Mouse (Mus musculus): ENCODE results near the gene Pdxk. TPM values are rescaled to one million over a fixed set of nuclear protein-coding genes. Genes with fewer than 3 reads are reported as not detected.

Pdxk gene
- polyA plus RNA-seq, 1 experiment from 2014 or later, result 13.2 TPM

DNA sequence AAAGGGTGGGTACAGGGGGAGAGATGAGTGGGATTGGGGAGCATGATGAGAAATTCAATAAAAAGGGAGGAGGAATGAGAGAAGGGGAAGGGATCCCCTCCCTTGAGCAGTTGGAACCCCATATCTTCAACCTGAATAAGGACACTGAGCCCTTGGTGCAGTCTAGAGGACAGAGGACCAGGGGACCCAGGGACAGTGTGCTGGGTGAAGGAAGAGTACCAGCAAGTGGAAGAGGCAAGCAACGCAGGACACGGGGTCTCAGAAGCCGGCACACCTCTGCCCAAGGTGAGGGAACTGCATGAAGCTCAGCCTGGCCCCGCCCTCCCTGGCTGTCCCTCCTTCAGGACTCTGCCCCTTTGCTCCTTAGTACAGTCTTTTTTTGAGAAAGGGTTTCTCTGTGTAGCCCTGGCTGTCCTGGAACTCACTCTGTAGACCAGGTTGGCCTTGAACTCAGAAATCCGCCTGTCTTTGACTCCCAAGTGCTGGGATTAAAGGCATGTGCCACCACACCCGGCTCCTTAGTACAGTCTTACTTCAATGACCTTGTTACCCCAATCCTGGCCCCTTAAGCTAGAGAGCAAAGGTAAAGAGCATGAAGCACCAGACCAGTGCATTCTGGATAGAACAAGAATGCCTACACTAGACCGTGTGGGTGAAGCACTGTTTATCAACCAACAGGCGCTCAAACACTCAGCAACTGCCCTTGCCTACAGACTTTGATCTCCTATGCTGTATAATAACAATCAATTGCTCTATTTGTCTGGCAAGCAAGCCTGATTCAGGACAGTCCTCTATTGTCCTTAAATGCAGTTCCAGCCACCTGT, 1.6 kb downstream of the Pdxk start:
- Histone ChIP-seq H3K4me1 (ENCODE audit: control insufficient read depth, insufficient read depth, low read length) (peaks cover 9% of the 10 kb centered on the region), H3K36me3 (ENCODE audit: control insufficient read depth, insufficient read depth, low read length) (no peaks in the 10 kb centered on the region), H3K4me3 (ENCODE audit: low read length) (peak overlapping the region; percentile 68), H3K27ac (ENCODE audit: low read depth, low read length) (no peak overlapping the region), H3K9me3 (ENCODE audit: control insufficient read depth, low read length) (no peaks in the 10 kb centered on the region), H3K9ac (ENCODE audit: low read depth, low read length) (no peak overlapping the region), H3K27me3 (ENCODE audit: control insufficient read depth, insufficient read depth, low read length) (no peaks in the 10 kb centered on the region), H3K4me2 (replicated peaks; ENCODE audit: low read depth, low read length) (peak overlapping the region; percentile 99; the same call in 1 of the 2 replicates)
- 82% methylated on average over 8 of the region's 8 CpGs for WGBS
- no peak for ATAC-seq (ENCODE audit: low FRiP score, low TSS enrichment)

DNA sequence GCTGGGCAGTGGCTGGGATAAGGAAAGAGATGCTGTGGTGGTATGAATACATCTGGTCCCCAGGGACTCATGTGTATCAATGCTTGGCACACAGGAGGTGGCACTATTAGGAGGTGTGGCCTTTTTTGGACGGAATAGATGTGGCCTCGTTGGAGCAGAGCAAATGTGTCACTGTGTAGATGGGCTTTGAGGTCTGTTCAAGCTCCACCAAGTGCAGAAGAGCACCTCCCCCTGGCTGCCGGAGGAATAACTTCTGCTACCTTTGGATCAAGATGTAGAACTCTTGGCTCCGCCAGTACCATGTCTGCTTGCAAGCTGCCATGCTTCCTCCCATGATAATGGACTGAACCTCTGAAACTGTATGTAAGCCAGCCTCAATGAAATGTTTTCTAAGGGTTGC, 3.0 kb downstream of the Pdxk start:
- no peak overlapping the region for H3K27ac ChIP-seq (ENCODE audit: low read depth, low read length)
- H3K9ac ChIP-seq (ENCODE audit: low read depth, low read length), result no peak overlapping the region
- no peaks in the 10 kb centered on the region for H3K36me3 ChIP-seq (ENCODE audit: control insufficient read depth, insufficient read depth, low read length)
- no peak overlapping the region for H3K4me3 ChIP-seq (ENCODE audit: low read length)
- no peak overlapping the region for H3K4me2 ChIP-seq (replicated peaks; ENCODE audit: low read depth, low read length)
- H3K27me3 ChIP-seq (ENCODE audit: control insufficient read depth, insufficient read depth, low read length), result no peaks in the 10 kb centered on the region
- peaks cover 13% of the 10 kb centered on the region for H3K4me1 ChIP-seq (ENCODE audit: control insufficient read depth, insufficient read depth, low read length)
- 82% methylated on average over 4 of the region's 4 CpGs for WGBS
- no peaks in the 10 kb centered on the region for H3K9me3 ChIP-seq (ENCODE audit: control insufficient read depth, low read length)
- ATAC-seq (ENCODE audit: low FRiP score, low TSS enrichment), result no peak

DNA sequence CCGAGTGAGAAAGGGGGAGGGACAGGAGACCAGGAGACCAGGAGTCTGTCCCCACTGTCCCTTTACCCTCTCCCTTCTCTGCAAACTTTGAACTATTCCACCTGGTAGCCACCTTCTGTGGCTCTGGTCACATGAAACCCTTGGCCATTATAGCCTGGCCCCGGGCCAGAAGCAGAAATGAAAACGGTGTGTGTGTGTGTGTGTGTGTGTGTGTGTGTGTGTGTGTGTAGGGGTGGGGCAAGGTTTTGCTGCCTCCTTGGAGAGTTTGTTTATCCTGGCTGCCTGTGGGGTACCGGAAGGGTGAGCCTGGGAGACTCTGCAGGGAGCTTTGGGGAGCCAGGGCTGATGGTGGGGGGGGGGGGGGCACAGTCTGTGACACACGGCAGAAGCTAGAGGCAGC, 4.3 kb downstream of the Pdxk start:
- Histone ChIP-seq H3K4me2 (replicated peaks; ENCODE audit: low read depth, low read length) (no peak overlapping the region), H3K4me3 (ENCODE audit: low read length) (no peak overlapping the region), H3K27me3 (ENCODE audit: control insufficient read depth, insufficient read depth, low read length) (no peaks in the 10 kb centered on the region), H3K36me3 (ENCODE audit: control insufficient read depth, insufficient read depth, low read length) (no peaks in the 10 kb centered on the region), H3K9ac (ENCODE audit: low read depth, low read length) (no peak overlapping the region), H3K27ac (ENCODE audit: low read depth, low read length) (no peak overlapping the region), H3K4me1 (ENCODE audit: control insufficient read depth, insufficient read depth, low read length) (peaks cover 13% of the 10 kb centered on the region), H3K9me3 (ENCODE audit: control insufficient read depth, low read length) (no peaks in the 10 kb centered on the region)
- no peak for ATAC-seq (ENCODE audit: low FRiP score, low TSS enrichment)
- WGBS, result 31% methylated on average over 5 of the region's 5 CpGs

DNA sequence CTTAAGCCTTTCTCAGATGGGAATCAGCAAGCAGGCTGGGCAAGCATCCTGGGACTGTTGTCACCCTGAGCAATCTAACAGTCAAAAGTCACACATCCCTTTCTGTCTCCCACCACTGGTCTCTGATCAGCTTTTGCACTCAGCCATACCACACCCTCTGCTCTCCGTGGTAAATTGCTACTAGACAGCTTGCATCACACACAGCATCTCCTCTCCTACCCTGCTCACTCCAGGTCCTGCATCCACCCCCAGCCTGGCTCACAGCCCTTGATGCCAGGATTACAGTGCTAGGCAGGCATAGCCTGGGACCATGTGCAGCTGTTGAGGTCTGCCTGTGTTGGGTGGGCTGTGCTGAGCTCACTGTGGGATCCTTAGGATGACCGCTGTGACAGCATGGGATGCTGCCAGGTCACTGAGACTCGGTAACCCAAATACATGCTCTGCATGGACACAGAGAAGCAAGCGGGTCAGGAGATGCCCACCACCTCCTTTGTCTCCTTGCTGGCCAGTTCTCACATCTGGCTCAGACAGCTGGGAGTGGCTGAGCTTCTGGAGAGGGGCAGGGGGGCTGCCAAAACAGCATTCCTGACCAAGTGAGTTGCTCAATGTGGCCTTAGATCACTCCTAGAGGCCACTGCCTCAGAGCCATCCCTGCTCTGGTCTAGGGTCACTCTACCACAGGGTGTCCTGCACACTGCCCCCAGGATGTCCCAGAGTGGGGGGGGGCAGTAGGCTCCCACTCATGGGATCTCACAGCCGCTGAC, 6.2 kb downstream of the Pdxk start:
- no peaks in the 10 kb centered on the region for H3K36me3 ChIP-seq (ENCODE audit: control insufficient read depth, insufficient read depth, low read length)
- H3K27me3 ChIP-seq (ENCODE audit: control insufficient read depth, insufficient read depth, low read length), result no peaks in the 10 kb centered on the region
- no peaks in the 10 kb centered on the region for H3K9me3 ChIP-seq (ENCODE audit: control insufficient read depth, low read length)
- no peak for ATAC-seq (ENCODE audit: low FRiP score, low TSS enrichment)
- H3K4me2 ChIP-seq (replicated peaks; ENCODE audit: low read depth, low read length), result no peak overlapping the region
- H3K4me3 ChIP-seq (ENCODE audit: low read length), result no peak overlapping the region
- 78% methylated on average over 5 of the region's 5 CpGs for WGBS
- H3K9ac ChIP-seq (ENCODE audit: low read depth, low read length), result no peak overlapping the region
- H3K4me1 ChIP-seq (ENCODE audit: control insufficient read depth, insufficient read depth, low read length), result peaks cover 4% of the 10 kb centered on the region; the same call in 1 of the 2 replicates
- H3K27ac ChIP-seq (ENCODE audit: low read depth, low read length), result 0 out of 2 replicates have a peak overlapping the region, but pooled peaks have one; percentile 7

DNA sequence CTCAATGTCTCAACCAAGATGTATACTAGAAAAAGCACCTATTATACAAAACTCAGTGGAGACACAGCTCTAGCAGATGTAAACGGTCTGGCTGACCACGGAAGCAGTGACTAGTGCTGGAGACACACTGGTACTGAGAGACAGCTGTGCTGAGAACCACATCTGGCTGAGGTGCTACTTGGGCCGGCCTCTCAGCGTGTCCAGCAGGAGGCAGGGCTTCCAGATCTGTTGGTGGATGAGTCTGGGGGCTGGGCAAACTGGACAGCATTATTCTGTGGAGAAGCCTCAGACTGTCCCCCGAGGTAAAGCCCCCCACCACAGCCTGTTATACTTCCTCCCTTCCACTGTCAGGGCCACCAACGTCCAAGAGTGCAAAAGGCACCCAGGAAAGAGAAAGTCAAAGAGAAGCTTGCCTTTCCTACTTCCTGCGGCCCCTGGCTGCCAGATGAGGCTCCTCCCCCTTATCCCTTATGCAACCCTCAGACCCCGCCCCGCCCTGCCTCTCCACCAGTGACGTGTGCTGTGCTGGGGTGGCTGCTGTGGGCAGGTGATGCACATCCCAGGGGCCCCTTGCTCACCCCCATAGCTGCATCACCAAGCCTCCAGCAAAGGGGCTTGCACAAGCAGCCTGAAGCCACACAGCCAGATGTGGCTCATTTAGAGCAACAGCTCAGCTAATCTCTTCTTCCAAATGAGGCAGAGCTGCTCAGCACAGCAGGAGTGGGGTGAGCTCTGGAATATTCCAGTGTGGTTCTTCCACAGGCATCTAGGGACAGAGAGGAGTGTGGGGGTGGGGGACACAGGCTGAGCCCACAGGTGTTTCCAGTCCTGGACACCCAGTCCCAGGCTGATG, 7.1 kb downstream of the Pdxk start:
- Histone ChIP-seq H3K9ac (ENCODE audit: low read depth, low read length) (no peak overlapping the region), H3K4me2 (replicated peaks; ENCODE audit: low read depth, low read length) (no peak overlapping the region), H3K4me1 (ENCODE audit: control insufficient read depth, insufficient read depth, low read length) (peaks cover 4% of the 10 kb centered on the region; the same call in 1 of the 2 replicates), H3K4me3 (ENCODE audit: low read length) (no peak overlapping the region), H3K27me3 (ENCODE audit: control insufficient read depth, insufficient read depth, low read length) (no peaks in the 10 kb centered on the region), H3K9me3 (ENCODE audit: control insufficient read depth, low read length) (no peaks in the 10 kb centered on the region), H3K36me3 (ENCODE audit: control insufficient read depth, insufficient read depth, low read length) (no peaks in the 10 kb centered on the region), H3K27ac (ENCODE audit: low read depth, low read length) (no peak overlapping the region)
- peak; percentile 63 for ATAC-seq (ENCODE audit: low FRiP score, low TSS enrichment)
- WGBS, result 22% methylated on average over 10 of the region's 10 CpGs

DNA sequence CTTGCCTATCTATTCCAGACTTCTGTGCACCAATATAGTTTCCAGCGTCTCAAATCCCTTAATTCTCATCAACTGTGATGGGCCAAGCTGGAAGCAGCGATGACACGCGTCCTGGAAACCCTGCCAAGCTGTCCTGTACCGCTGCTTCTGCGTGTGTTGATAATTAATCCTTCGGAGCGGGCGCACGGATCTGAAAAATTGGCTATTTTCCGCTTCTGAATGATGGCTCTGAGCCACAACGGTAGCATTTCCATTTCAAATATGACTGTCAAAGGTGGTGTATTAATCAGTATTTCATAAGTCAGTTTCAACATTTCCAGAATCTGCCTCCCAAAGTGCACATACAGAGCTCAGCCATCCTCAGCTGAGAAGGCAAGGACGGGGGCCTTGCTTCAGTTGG, 8.1 kb downstream of the Pdxk start:
- Histone ChIP-seq H3K36me3 (ENCODE audit: control insufficient read depth, insufficient read depth, low read length) (no peaks in the 10 kb centered on the region), H3K9ac (ENCODE audit: low read depth, low read length) (no peak overlapping the region), H3K27ac (ENCODE audit: low read depth, low read length) (no peak overlapping the region), H3K4me1 (ENCODE audit: control insufficient read depth, insufficient read depth, low read length) (peaks cover 4% of the 10 kb centered on the region; the same call in 1 of the 2 replicates), H3K4me3 (ENCODE audit: low read length) (no peak overlapping the region), H3K9me3 (ENCODE audit: control insufficient read depth, low read length) (no peaks in the 10 kb centered on the region), H3K27me3 (ENCODE audit: control insufficient read depth, insufficient read depth, low read length) (no peaks in the 10 kb centered on the region), H3K4me2 (replicated peaks; ENCODE audit: low read depth, low read length) (no peak overlapping the region)
- 89% methylated on average over 13 of the region's 13 CpGs for WGBS
- ATAC-seq (ENCODE audit: low FRiP score, low TSS enrichment), result no peak

DNA sequence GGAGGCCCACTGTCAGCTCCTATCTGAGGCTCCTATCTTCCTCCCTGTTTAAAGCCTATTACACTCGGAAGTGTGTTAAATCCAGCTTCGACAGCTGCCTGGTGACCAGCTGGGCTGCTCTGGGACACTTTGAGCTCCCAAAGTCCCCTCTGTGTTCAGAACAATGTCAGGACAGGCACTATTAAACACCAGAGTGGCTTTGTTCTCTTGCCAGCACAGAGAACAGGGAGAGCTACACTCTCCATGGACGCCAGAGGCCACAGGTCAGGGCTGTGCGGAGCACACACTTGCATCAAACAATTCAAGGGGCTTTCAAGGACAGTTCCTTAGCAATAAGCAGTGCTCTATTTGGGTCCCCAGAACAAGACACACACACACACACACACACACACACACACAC, 12.1 kb downstream of the Pdxk start:
- H3K4me1 ChIP-seq (ENCODE audit: control insufficient read depth, insufficient read depth, low read length), result peaks cover under 1% of the 10 kb centered on the region; the same call in 1 of the 2 replicates
- ATAC-seq (ENCODE audit: low FRiP score, low TSS enrichment), result no peak
- no peaks in the 10 kb centered on the region for H3K27me3 ChIP-seq (ENCODE audit: control insufficient read depth, insufficient read depth, low read length)
- H3K9me3 ChIP-seq (ENCODE audit: control insufficient read depth, low read length), result no peaks in the 10 kb centered on the region
- H3K27ac ChIP-seq (ENCODE audit: low read depth, low read length), result no peak overlapping the region
- H3K4me2 ChIP-seq (replicated peaks; ENCODE audit: low read depth, low read length), result no peak overlapping the region
- H3K36me3 ChIP-seq (ENCODE audit: control insufficient read depth, insufficient read depth, low read length), result peaks cover 12% of the 10 kb centered on the region; the same call in 1 of the 2 replicates
- no peak overlapping the region for H3K4me3 ChIP-seq (ENCODE audit: low read length)
- H3K9ac ChIP-seq (ENCODE audit: low read depth, low read length), result no peak overlapping the region
- 47% methylated on average over 4 of the region's 4 CpGs for WGBS

DNA sequence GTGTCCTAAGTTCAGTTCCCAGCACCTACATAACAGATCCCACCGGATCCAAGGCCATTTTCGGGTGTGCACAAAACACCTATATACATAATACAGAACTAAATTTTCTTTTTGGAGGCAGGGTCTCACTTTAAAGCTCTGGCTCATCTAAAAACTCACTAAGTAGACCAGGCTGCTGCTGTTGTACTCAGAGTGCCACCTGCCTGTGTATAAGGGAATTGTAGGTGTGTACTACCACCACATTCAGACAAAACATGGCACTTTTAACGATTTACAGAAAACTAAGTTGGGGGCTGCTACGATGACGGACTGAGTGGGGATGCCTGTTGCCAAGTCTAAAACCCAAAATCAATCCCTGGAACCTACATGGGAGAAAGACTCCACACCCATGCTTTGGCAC, 14.0 kb downstream of the Pdxk start:
- Histone ChIP-seq H3K4me1 (ENCODE audit: control insufficient read depth, insufficient read depth, low read length) (no peaks in the 10 kb centered on the region), H3K4me2 (replicated peaks; ENCODE audit: low read depth, low read length) (no peak overlapping the region), H3K4me3 (ENCODE audit: low read length) (no peak overlapping the region), H3K9ac (ENCODE audit: low read depth, low read length) (no peak overlapping the region), H3K9me3 (ENCODE audit: control insufficient read depth, low read length) (no peaks in the 10 kb centered on the region), H3K36me3 (ENCODE audit: control insufficient read depth, insufficient read depth, low read length) (peaks cover 18% of the 10 kb centered on the region; the same call in 1 of the 2 replicates), H3K27ac (ENCODE audit: low read depth, low read length) (no peak overlapping the region), H3K27me3 (ENCODE audit: control insufficient read depth, insufficient read depth, low read length) (no peaks in the 10 kb centered on the region)
- ATAC-seq (ENCODE audit: low FRiP score, low TSS enrichment), result no peak
- WGBS, result 91% methylated on average over 5 of the region's 5 CpGs
